Mouse (Mus musculus): ENCODE data around the gene Spcs2. TPM values are rescaled to one million over a fixed set of nuclear protein-coding genes. Genes with fewer than 3 reads are reported as not detected.
"Not testable (repeated sequence)": the region's sequence is repeated elsewhere in the genome, so short reads cannot be mapped to it uniquely, and the experiment has no call there.

The Spcs2 gene
- polyA plus RNA-seq, 1 experiment from 2014 or later: 220 TPM

GRCm38 (mm10) chr7:99823045-99823663, 40.1 kb downstream of the Spcs2 start:
- 84% methylated on average over 10 of the region's 10 CpGs for WGBS
- no peak overlapping the region for H3K4me2 ChIP-seq
- peaks cover 47% of the 10 kb centered on the region for H3K4me1 ChIP-seq (replicated peaks)
- H3K9me3 ChIP-seq (replicated peaks): no peaks in the 10 kb centered on the region
- no peaks in the 10 kb centered on the region for H3K27me3 ChIP-seq (replicated peaks)
- H3K36me3 ChIP-seq: peaks cover 6% of the 10 kb centered on the region; the same call in 1 of the 2 replicates
- ATAC-seq (ENCODE audit: insufficient number of reproducible peaks, low FRiP score): no peak
- H3K27ac ChIP-seq (ENCODE audit: poor library complexity, severe bottlenecking): no peak overlapping the region
- no peak overlapping the region for H3K4me3 ChIP-seq
- H3K9ac ChIP-seq: no peak overlapping the region

- Histone ChIP-seq H3K27me3 (replicated peaks) (no peaks in the 10 kb centered on the region), H3K4me3 (no peak overlapping the region), H3K27ac (ENCODE audit: poor library complexity, severe bottlenecking) (no peak overlapping the region), H3K9me3 (replicated peaks) (no peaks in the 10 kb centered on the region), H3K36me3 (peaks cover 6% of the 10 kb centered on the region; the same call in 1 of the 2 replicates), H3K9ac (no peak overlapping the region), H3K4me2 (no peak overlapping the region), H3K4me1 (replicated peaks) (peaks cover 50% of the 10 kb centered on the region)
- WGBS: 65% methylated on average over 5 of the region's 5 CpGs
- no peak for ATAC-seq (ENCODE audit: insufficient number of reproducible peaks, low FRiP score)
Measured at GRCm38 (mm10) chr7:99822426-99822825, 40.8 kb downstream of the Spcs2 start.

GRCm38 (mm10) chr7:99821953-99822352, 41.3 kb downstream of the Spcs2 start:
- no peaks in the 10 kb centered on the region for H3K27me3 ChIP-seq (replicated peaks)
- no peak for ATAC-seq (ENCODE audit: insufficient number of reproducible peaks, low FRiP score)
- no peaks in the 10 kb centered on the region for H3K9me3 ChIP-seq (replicated peaks)
- 62% methylated on average over 2 of the region's 2 CpGs for WGBS
- H3K4me3 ChIP-seq: no peak overlapping the region
- H3K9ac ChIP-seq: no peak overlapping the region
- peaks cover 53% of the 10 kb centered on the region for H3K4me1 ChIP-seq (replicated peaks)
- no peak overlapping the region for H3K4me2 ChIP-seq
- no peak overlapping the region for H3K27ac ChIP-seq (ENCODE audit: poor library complexity, severe bottlenecking)
- peaks cover 6% of the 10 kb centered on the region; the same call in 1 of the 2 replicates for H3K36me3 ChIP-seq

GRCm38 (mm10) chr7:99818181-99818725, 45.0 kb downstream of the Spcs2 start:
- not testable (repeated sequence) for H3K9me3 ChIP-seq (replicated peaks); H3K27ac ChIP-seq (ENCODE audit: poor library complexity, severe bottlenecking); ATAC-seq (ENCODE audit: insufficient number of reproducible peaks, low FRiP score); H3K27me3 ChIP-seq (replicated peaks)
- H3K4me3 ChIP-seq: peak overlapping the region; percentile 15; the same call in 1 of the 2 replicates
- peak overlapping the region; percentile 41 for H3K9ac ChIP-seq
- peaks cover 13% of the 10 kb centered on the region for H3K36me3 ChIP-seq
- peaks cover 27% of the 10 kb centered on the region for H3K4me1 ChIP-seq (replicated peaks)
- WGBS: 18% methylated on average over 9 of the region's 9 CpGs
- H3K4me2 ChIP-seq: peak overlapping the region; percentile 50

- Histone ChIP-seq H3K4me3 (no peak overlapping the region), H3K4me1 (replicated peaks) (0 out of 2 replicates have a peak, but pooled peaks cover 8% of the 10 kb centered on the region), H3K9me3 (replicated peaks) (no peaks in the 10 kb centered on the region), H3K9ac (no peak overlapping the region), H3K27ac (ENCODE audit: poor library complexity, severe bottlenecking) (no peak overlapping the region), H3K27me3 (replicated peaks) (no peaks in the 10 kb centered on the region), H3K4me2 (no peak overlapping the region), H3K36me3 (peaks cover 18% of the 10 kb centered on the region)
- 82% methylated on average over 11 of the region's 11 CpGs for WGBS
- no peak for ATAC-seq (ENCODE audit: insufficient number of reproducible peaks, low FRiP score)
Measured at GRCm38 (mm10) chr7:99813394-99813793, 49.9 kb downstream of the Spcs2 start.

- no peaks in the 10 kb centered on the region for H3K27me3 ChIP-seq (replicated peaks)
- H3K9ac ChIP-seq: no peak overlapping the region
- H3K4me1 ChIP-seq (replicated peaks): no peaks in the 10 kb centered on the region
- WGBS: 91% methylated on average over 4 of the region's 4 CpGs
- H3K4me3 ChIP-seq: no peak overlapping the region
- H3K27ac ChIP-seq (ENCODE audit: poor library complexity, severe bottlenecking): no peak overlapping the region
- H3K9me3 ChIP-seq (replicated peaks): no peaks in the 10 kb centered on the region
- ATAC-seq (ENCODE audit: insufficient number of reproducible peaks, low FRiP score): no peak
- peaks cover 18% of the 10 kb centered on the region for H3K36me3 ChIP-seq
- no peak overlapping the region for H3K4me2 ChIP-seq
Measured at GRCm38 (mm10) chr7:99811661-99812060, 51.6 kb downstream of the Spcs2 start.

- 87% methylated on average over 2 of the region's 2 CpGs for WGBS
- no peaks in the 10 kb centered on the region for H3K27me3 ChIP-seq (replicated peaks)
- no peak for ATAC-seq (ENCODE audit: insufficient number of reproducible peaks, low FRiP score)
- H3K4me1 ChIP-seq (replicated peaks): no peaks in the 10 kb centered on the region
- H3K36me3 ChIP-seq: peaks cover 18% of the 10 kb centered on the region
- H3K4me3 ChIP-seq: no peak overlapping the region
- no peaks in the 10 kb centered on the region for H3K9me3 ChIP-seq (replicated peaks)
- H3K27ac ChIP-seq (ENCODE audit: poor library complexity, severe bottlenecking): no peak overlapping the region
- H3K4me2 ChIP-seq: no peak overlapping the region
- H3K9ac ChIP-seq: no peak overlapping the region
Measured at GRCm38 (mm10) chr7:99810814-99811213, 52.4 kb downstream of the Spcs2 start.

- H3K4me2 ChIP-seq; ATAC-seq (ENCODE audit: insufficient number of reproducible peaks, low FRiP score); H3K27me3 ChIP-seq (replicated peaks); H3K36me3 ChIP-seq; H3K9ac ChIP-seq; H3K9me3 ChIP-seq (replicated peaks); H3K27ac ChIP-seq (ENCODE audit: poor library complexity, severe bottlenecking); H3K4me3 ChIP-seq; H3K4me1 ChIP-seq (replicated peaks): not testable (repeated sequence)
- 51% methylated on average over 7 of the region's 7 CpGs for WGBS
Measured at GRCm38 (mm10) chr7:99807043-99807442, 56.2 kb downstream of the Spcs2 start.

GRCm38 (mm10) chr7:99805340-99805739, 57.9 kb downstream of the Spcs2 start:
- Histone ChIP-seq H3K27ac (ENCODE audit: poor library complexity, severe bottlenecking) (no peak overlapping the region), H3K4me3 (no peak overlapping the region), H3K36me3 (no peaks in the 10 kb centered on the region), H3K4me1 (replicated peaks) (no peaks in the 10 kb centered on the region), H3K9me3 (replicated peaks) (no peaks in the 10 kb centered on the region), H3K4me2 (no peak overlapping the region), H3K9ac (no peak overlapping the region), H3K27me3 (replicated peaks) (no peaks in the 10 kb centered on the region; the same call in 1 of the 2 replicates)
- no peak for ATAC-seq (ENCODE audit: insufficient number of reproducible peaks, low FRiP score)
- WGBS: 74% methylated on average over 1 of the region's 1 CpGs

- not testable (repeated sequence) for H3K4me2 ChIP-seq; H3K9ac ChIP-seq; H3K27ac ChIP-seq (ENCODE audit: poor library complexity, severe bottlenecking); H3K27me3 ChIP-seq (replicated peaks); H3K36me3 ChIP-seq; H3K4me1 ChIP-seq (replicated peaks); H3K4me3 ChIP-seq; H3K9me3 ChIP-seq (replicated peaks)
- 77% methylated on average over 3 of the region's 3 CpGs for WGBS
- 0 out of 2 replicates have a peak, but pooled peaks have one; percentile 45 for ATAC-seq (ENCODE audit: insufficient number of reproducible peaks, low FRiP score)
Measured at GRCm38 (mm10) chr7:99804033-99804432, 59.2 kb downstream of the Spcs2 start.

GRCm38 (mm10) chr7:99803535-99803934, 59.7 kb downstream of the Spcs2 start:
- no peaks in the 10 kb centered on the region for H3K9me3 ChIP-seq (replicated peaks)
- WGBS: 48% methylated on average over 8 of the region's 8 CpGs
- H3K27ac ChIP-seq (ENCODE audit: poor library complexity, severe bottlenecking): no peak overlapping the region
- no peak overlapping the region for H3K4me2 ChIP-seq
- H3K4me1 ChIP-seq (replicated peaks): no peaks in the 10 kb centered on the region
- H3K27me3 ChIP-seq (replicated peaks): no peaks in the 10 kb centered on the region; the same call in 1 of the 2 replicates
- no peak overlapping the region for H3K9ac ChIP-seq
- no peaks in the 10 kb centered on the region for H3K36me3 ChIP-seq
- no peak overlapping the region for H3K4me3 ChIP-seq
- ATAC-seq (ENCODE audit: insufficient number of reproducible peaks, low FRiP score): peak; percentile 84

GRCm38 (mm10) chr7:99799118-99799517, 64.1 kb downstream of the Spcs2 start:
- Histone ChIP-seq H3K9ac (no peak overlapping the region), H3K4me2 (no peak overlapping the region), H3K9me3 (replicated peaks) (no peaks in the 10 kb centered on the region), H3K4me1 (replicated peaks) (peaks cover 8% of the 10 kb centered on the region), H3K27me3 (replicated peaks) (peaks cover 25% of the 10 kb centered on the region), H3K36me3 (no peaks in the 10 kb centered on the region), H3K4me3 (no peak overlapping the region), H3K27ac (ENCODE audit: poor library complexity, severe bottlenecking) (no peak overlapping the region)
- WGBS: 62% methylated on average over 7 of the region's 7 CpGs
- no peak for ATAC-seq (ENCODE audit: insufficient number of reproducible peaks, low FRiP score)
